Mouse (Mus musculus) thymus, adult 2 months (tissue): ENCODE measurements around the gene Nfia. TPM values are rescaled to one million over a fixed set of nuclear protein-coding genes. Genes with fewer than 3 reads are reported as not detected.
A peak's percentile ranks its signal among the peaks of the same experiment; 100 is the strongest.

Experiments
- DNase-seq: peaks from one replicate; pipeline ENCODE4 v3.0.0; 2021
- H3K27ac ChIP-seq: fragments of 200-500 bp; 2 replicates; pipeline ENCODE4 v1.5.1; 2012; ENCODE audit warnings: low read length, control low read depth; ENCODE audit not compliant: control insufficient read depth, insufficient read depth
- H3K27me3 ChIP-seq: fragments of 200-500 bp; 2 replicates; pipeline ENCODE4 v1.6.1; 2012; ENCODE audit warnings: mild to moderate bottlenecking, low read length, moderate library complexity, mixed read lengths; ENCODE audit not compliant: control insufficient read depth, insufficient read depth
- H3K36me3 ChIP-seq: fragments of 200-500 bp; 2 replicates; pipeline ENCODE4 v1.6.1; 2012; ENCODE audit warnings: mild to moderate bottlenecking, low read length, moderate library complexity; ENCODE audit not compliant: control insufficient read depth, insufficient read depth
- H3K4me1 ChIP-seq: fragments of 200-500 bp; replicated peaks from 2 replicates; pipeline ENCODE4 v1.6.1; 2012; ENCODE audit warnings: low read length; ENCODE audit not compliant: control insufficient read depth, insufficient read depth
- H3K4me3 ChIP-seq: fragments of 200-500 bp; 2 replicates; pipeline ENCODE4 v1.5.1; 2012; ENCODE audit warnings: mild to moderate bottlenecking, low read length, control low read depth, moderate library complexity; ENCODE audit not compliant: control insufficient read depth, insufficient read depth
- CTCF ChIP-seq: fragments of 200-500 bp; IDR thresholded peaks from 2 replicates; pipeline ENCODE4 v1.5.1; 2012; ENCODE audit warnings: mild to moderate bottlenecking, control low read depth, low read length, moderate library complexity, borderline replicate concordance; ENCODE audit not compliant: control insufficient read depth, poor library complexity, insufficient read depth; ENCODE audit errors: extremely low read depth
- POLR2A ChIP-seq: fragments of 200-500 bp; IDR thresholded peaks from 2 replicates; pipeline ENCODE4 v1.6.1; 2012; ENCODE audit warnings: mild to moderate bottlenecking, low read length, control low read depth, moderate library complexity; ENCODE audit not compliant: control insufficient read depth, poor library complexity, insufficient read depth; ENCODE audit errors: extremely low read depth
- WGBS: fragments of 180-500 bp; shearing (Covaris S2); methylation state at CpG from one replicate; pipeline ENCODE4 v1.1.7; 2018; 5-methylcytosine and 5-hydroxymethylcytosine counted together
- polyA plus RNA-seq: library from polyadenylated mRNA; depleted of rRNA; stranded (reverse); fragments of >200 nt; gene quantifications from 2 replicates; pipeline ENCODE4 v1.2.3, GENCODE M21; 2012

Nfia gene
- polyA plus RNA-seq, 1 experiment: 26.4 TPM

DNA sequence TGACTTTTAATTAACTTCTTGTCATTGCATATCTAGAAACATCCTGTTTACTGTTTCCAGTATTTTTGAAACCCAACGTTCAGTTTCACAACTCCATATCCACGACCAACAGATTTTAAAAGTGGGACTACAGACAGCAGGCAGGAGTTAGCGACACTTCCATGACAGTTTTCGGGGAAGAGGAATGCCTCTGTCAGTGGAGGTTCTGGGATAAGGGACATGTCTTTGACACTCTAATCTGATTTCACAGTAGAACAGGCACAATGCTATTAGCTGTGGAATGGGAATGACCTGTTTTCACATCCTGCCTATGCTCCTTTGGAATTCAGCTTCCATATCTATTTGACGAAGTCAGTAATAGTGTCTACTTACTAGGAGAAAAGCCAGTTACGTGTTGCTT lies 317.5 kb downstream of the Nfia start:
- DNase-seq: no peak
- peaks cover 37% of the 10 kb centered on the region for H3K4me1 ChIP-seq
- H3K27me3 ChIP-seq: no peaks in the 10 kb centered on the region
- WGBS: 85% methylated on average over 6 of the region's 6 CpGs
- no peak overlapping the region for H3K4me3 ChIP-seq
- TF ChIP-seq POLR2A (no peak), CTCF (no peak)
- H3K36me3 ChIP-seq: no peaks in the 10 kb centered on the region
- H3K27ac ChIP-seq: no peak overlapping the region

DNA sequence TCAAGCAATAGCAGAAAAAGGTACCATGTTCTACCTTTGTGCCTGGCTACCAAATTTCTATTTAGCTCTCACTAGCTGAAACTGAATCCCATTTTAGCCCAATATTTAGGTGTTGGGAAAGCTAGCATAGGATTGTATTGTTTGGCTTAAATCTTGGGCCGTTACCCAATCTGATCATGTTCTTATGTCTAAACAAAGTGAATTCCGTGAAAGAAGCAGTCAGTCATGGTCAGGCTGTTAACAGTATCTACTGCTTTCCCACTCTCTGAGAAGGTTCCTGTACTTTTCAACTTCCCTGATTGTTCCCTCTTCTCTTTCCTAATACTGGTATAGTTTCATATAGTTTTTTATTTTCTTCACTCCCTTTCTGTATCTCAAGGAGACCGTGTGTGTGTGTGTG lies 318.1 kb downstream of the Nfia start:
- peaks cover 37% of the 10 kb centered on the region for H3K4me1 ChIP-seq
- no peak overlapping the region for H3K4me3 ChIP-seq
- no peak overlapping the region for H3K27ac ChIP-seq
- no peak for DNase-seq
- no peak for TF ChIP-seq CTCF
- TF ChIP-seq POLR2A: no peak
- no peaks in the 10 kb centered on the region for H3K27me3 ChIP-seq
- no peaks in the 10 kb centered on the region for H3K36me3 ChIP-seq
- 51% methylated on average over 3 of the region's 3 CpGs for WGBS

DNA sequence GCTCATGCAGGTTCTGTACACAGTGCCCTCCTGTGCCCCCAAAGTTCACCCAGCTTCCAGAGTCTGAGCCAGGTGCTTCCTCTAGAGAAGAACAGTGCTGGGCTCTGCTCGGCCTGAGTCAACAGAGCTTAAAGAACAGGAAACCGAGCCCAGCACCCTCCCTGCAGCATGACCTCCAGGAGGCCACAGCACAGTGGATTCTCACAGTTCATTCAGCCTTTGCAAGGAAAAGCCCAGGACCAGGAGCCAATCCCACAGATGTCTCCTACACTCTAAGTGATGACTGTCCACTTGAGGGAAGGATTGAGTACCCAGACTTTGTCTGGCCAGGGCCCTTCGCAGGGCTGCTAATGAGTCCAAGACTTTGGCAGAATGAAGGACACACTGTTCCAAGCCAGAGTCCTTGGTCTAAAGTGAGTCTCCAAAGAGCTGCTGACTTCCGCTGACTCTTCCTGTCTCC lies 318.9 kb downstream of the Nfia start:
- peak; percentile 69 for DNase-seq
- H3K27ac ChIP-seq: peak overlapping the region; percentile 74

DNA sequence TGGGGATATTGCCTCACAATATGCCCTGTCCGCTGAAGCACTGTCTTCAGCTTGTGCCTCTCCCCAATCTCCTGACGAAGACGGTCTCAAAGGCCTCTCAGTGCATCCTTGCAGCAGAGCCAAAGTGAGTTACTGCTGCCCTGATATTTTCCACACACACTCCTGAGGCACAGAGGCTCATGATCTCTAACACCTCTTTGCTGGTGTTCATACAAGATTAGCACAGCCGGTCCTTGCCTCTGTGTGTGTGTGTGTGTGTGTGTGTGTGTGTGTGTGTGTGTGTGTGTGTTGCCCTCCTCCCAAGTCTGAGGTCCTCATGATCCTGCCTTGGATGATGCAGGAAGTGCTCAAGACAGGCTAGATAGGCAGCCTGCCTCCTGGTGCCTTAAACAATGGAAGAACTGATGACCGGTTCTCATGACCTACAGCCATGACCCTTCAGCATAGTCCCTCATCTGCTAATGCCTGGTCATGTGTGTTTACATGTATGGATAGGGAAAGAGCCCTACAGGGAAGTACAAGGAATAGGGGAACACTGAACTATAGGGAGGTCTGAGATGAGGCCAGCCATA lies 319.5 kb downstream of the Nfia start:
- DNase-seq: no peak
- TF ChIP-seq CTCF (no peak), POLR2A (no peak)
- Histone ChIP-seq H3K27me3 (no peaks in the 10 kb centered on the region), H3K27ac (peak overlapping the region; percentile 74), H3K4me3 (no peak overlapping the region), H3K36me3 (no peaks in the 10 kb centered on the region), H3K4me1 (peaks cover 33% of the 10 kb centered on the region)
- WGBS: 43% methylated on average over 5 of the region's 5 CpGs

More for the DNA sequence above, 318.9 kb downstream of the Nfia start:
- Histone ChIP-seq H3K27me3 (no peaks in the 10 kb centered on the region), H3K36me3 (no peaks in the 10 kb centered on the region), H3K4me3 (no peak overlapping the region), H3K4me1 (peaks cover 37% of the 10 kb centered on the region)
- no peak for TF ChIP-seq CTCF
- no peak for TF ChIP-seq POLR2A
- WGBS: 11% methylated on average over 4 of the region's 4 CpGs

DNA sequence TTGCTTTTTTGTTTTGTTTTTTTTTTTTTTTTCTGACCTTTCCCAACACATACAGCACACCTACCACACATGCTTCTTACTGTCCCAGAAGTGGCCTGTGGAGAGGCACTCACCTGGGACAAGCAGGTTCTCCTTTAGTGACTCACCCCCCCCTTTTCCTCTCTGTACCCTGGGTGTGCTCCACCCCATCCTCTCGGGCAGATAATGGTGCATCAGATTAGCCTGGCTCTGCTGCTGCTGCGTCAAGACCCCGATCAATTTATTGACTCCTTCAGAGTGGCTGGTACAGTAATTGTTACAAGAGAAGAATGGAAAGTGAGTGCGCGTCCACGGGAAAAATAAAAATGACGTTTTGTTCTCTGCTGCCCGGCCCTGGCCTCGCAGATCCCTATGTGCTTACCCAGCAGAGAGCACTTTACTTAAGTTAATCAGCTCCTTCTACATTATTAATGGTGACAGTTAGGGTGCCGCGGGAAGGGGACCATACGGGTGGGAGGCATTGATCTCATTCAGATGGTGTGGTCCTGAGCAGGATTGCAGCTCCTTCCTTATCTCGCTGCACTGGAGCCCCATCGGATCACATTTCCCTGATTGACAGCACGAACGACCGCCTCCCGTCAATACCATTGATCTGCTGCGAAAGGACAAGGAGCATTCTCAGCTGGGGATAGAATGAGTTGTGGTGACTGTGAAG lies 321.7 kb downstream of the Nfia start:
- TF ChIP-seq CTCF (no peak), POLR2A (no peak)
- 71% methylated on average over 19 of the region's 19 CpGs for WGBS
- H3K4me3 ChIP-seq: no peak overlapping the region
- no peak overlapping the region for H3K27ac ChIP-seq
- H3K4me1 ChIP-seq: peaks cover 40% of the 10 kb centered on the region
- DNase-seq: no peak
- no peaks in the 10 kb centered on the region for H3K27me3 ChIP-seq
- H3K36me3 ChIP-seq: no peaks in the 10 kb centered on the region

DNA sequence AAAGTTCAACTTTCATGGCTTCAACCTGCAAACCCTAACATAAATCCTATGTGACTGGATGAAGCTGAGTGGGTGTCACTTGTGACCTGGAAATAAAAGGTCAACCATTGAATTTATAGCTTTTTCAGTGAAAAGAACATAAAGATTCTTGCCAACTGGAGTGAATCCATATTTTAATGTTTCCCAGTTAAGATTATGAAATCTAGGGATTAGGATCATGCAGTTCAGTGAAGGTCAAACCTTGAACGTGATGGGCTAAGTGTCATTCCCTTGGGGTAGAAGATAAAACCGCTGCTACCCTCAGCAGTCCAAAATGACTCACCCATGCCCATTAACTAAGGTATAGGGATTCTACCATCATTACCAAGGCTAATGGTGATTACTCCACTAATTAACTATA lies 322.5 kb downstream of the Nfia start:
- Histone ChIP-seq H3K36me3 (no peaks in the 10 kb centered on the region), H3K4me3 (no peak overlapping the region), H3K27ac (no peak overlapping the region), H3K27me3 (no peaks in the 10 kb centered on the region), H3K4me1 (peaks cover 40% of the 10 kb centered on the region)
- no peak for DNase-seq
- WGBS: 93% methylated on average over 2 of the region's 2 CpGs
- TF ChIP-seq CTCF: no peak
- TF ChIP-seq POLR2A: no peak

DNA sequence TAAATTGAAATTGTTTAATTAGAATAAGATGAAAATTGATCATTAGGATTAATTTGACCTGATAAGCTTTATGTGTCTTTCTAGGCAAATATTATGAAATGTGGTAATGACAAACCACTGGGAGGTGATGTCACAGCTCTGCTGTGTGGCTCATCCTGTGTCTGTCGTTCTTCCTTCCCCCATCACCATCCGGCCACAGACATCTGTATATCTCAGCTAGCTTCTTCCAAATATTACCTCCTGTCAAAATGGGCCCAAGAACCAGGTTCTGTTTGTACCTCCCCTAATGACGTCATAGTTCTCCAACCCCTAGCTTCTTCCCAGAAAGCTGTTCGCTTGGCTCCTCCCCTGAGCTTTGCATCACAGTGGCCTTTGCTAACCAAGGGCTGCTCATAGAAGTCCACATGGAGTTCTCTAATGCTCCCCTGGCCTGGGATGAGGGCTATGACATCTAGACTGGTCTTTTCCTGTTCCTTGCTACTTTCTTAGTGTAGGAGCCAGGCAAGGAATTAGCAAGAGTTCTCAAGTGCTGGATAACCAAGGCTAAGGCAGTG lies 324.6 kb downstream of the Nfia start:
- H3K4me3 ChIP-seq: no peak overlapping the region
- peaks cover 39% of the 10 kb centered on the region for H3K4me1 ChIP-seq
- no peak for TF ChIP-seq POLR2A
- no peak for TF ChIP-seq CTCF
- DNase-seq: no peak
- H3K27me3 ChIP-seq: no peaks in the 10 kb centered on the region
- H3K27ac ChIP-seq: no peak overlapping the region
- H3K36me3 ChIP-seq: no peaks in the 10 kb centered on the region
- 31% methylated on average over 4 of the region's 4 CpGs for WGBS
